In genomic region chr4:97752276-97753010, GRCm38 (mm10) we compare ENCODE assay signal across 8 mouse cellular contexts. TPM values are rescaled to one million over a fixed set of nuclear protein-coding genes. Genes with fewer than 3 reads are reported as not detected.
DNase-seq lines count a peak whose midpoint lies in the region; ATAC-seq and TF ChIP-seq lines count a peak whose summit lies in the region.

No protein-coding gene starts in this region.

- no peak for TF ChIP-seq CTCF in intestine, postnatal 0 days (IDR thresholded peaks at IDR 0.05; ENCODE audit: low read depth)
- no peak for TF ChIP-seq CTCF in midbrain, postnatal 0 days (IDR thresholded peaks at IDR 0.05)

- H3K4me3 ChIP-seq in kidney, embryonic 14.5 days (ENCODE audit: low read length), result peak overlapping the region; percentile 40
- H3K4me3 ChIP-seq in forebrain, embryonic 10.5 days, result peak overlapping the region; percentile 55
- H3K4me3 ChIP-seq in intestine, postnatal 0 days (ENCODE audit: low read depth, low read length), result peak overlapping the region; percentile 40
- peak overlapping the region; percentile 37 for H3K4me3 ChIP-seq in midbrain, postnatal 0 days (ENCODE audit: low read depth, low read length)

- no peak for DNase-seq in kidney, adult 11 months
- no peak for DNase-seq in forebrain, embryonic 10.5 days (ENCODE audit: extremely low spot score, low spot score)
- no peak for DNase-seq in midbrain, postnatal 0 days (ENCODE audit: low spot score)
- DNase-seq in spleen, postnatal 14 days (ENCODE audit: low spot score in 2 of 2), result no peak
- no peak for DNase-seq in left cerebral cortex, adult 8-10 months (ENCODE audit: low spot score in 2 of 2)

- peak overlapping the region; percentile 78 for H3K4me2 ChIP-seq in kidney, embryonic 14.5 days (replicated peaks; ENCODE audit: low read depth, low read length)
- H3K4me2 ChIP-seq in intestine, postnatal 0 days (replicated peaks; ENCODE audit: low read depth), result peak overlapping the region; percentile 81
- H3K4me2 ChIP-seq in midbrain, postnatal 0 days (ENCODE audit: low read depth, low read length, poor library complexity, severe bottlenecking), result peak overlapping the region; percentile 72

- H3K27ac ChIP-seq in kidney, embryonic 14.5 days (ENCODE audit: low read depth, low read length), result no peak overlapping the region; the same call in 1 of the 2 replicates
- H3K27ac ChIP-seq in forebrain, embryonic 10.5 days, result peak overlapping the region; percentile 84; the same call in 1 of the 2 replicates
- H3K27ac ChIP-seq in intestine, postnatal 0 days (ENCODE audit: low read depth, low read length), result peak overlapping the region; percentile 58; the same call in 1 of the 2 replicates
- peak overlapping the region; percentile 60 for H3K27ac ChIP-seq in midbrain, postnatal 0 days (ENCODE audit: low read depth, low read length)

- 0 out of 2 replicates have a peak, but pooled peaks cover 5% of the 10 kb centered on the region for H3K4me1 ChIP-seq in kidney, embryonic 14.5 days (ENCODE audit: control insufficient read depth, insufficient read depth, low read length)
- H3K4me1 ChIP-seq in forebrain, embryonic 10.5 days, result peaks cover 48% of the 10 kb centered on the region
- 0 out of 2 replicates have a peak, but pooled peaks cover 2% of the 10 kb centered on the region for H3K4me1 ChIP-seq in intestine, postnatal 0 days (replicated peaks; ENCODE audit: control insufficient read depth, insufficient read depth, low read length)
- 0 out of 2 replicates have a peak, but pooled peaks cover 8% of the 10 kb centered on the region for H3K4me1 ChIP-seq in midbrain, postnatal 0 days (ENCODE audit: insufficient read depth, low read length)

- 32% methylated on average over 5 of the region's 5 CpGs for WGBS in kidney, embryonic 14.5 days
- 8% methylated on average over 5 of the region's 5 CpGs for WGBS in forebrain, embryonic 10.5 days
- 37% methylated on average over 5 of the region's 5 CpGs for WGBS in intestine, postnatal 0 days
- 30% methylated on average over 5 of the region's 5 CpGs for WGBS in midbrain, postnatal 0 days

- H3K9ac ChIP-seq in kidney, embryonic 14.5 days (ENCODE audit: low read depth, low read length), result peak overlapping the region; percentile 40; the same call in 1 of the 2 replicates
- H3K9ac ChIP-seq in intestine, postnatal 0 days (ENCODE audit: low read depth, low read length), result peak overlapping the region; percentile 41
- no peak overlapping the region for H3K9ac ChIP-seq in midbrain, postnatal 0 days (replicated peaks; ENCODE audit: low read length, poor library complexity, severe bottlenecking)

- H3K27me3 ChIP-seq in kidney, embryonic 14.5 days (ENCODE audit: control insufficient read depth, insufficient read depth, low read length), result peaks cover 37% of the 10 kb centered on the region
- H3K27me3 ChIP-seq in forebrain, embryonic 10.5 days (ENCODE audit: poor library complexity, severe bottlenecking), result peaks cover 97% of the 10 kb centered on the region
- peaks cover 14% of the 10 kb centered on the region for H3K27me3 ChIP-seq in intestine, postnatal 0 days (replicated peaks; ENCODE audit: control insufficient read depth, insufficient read depth, low read length)
- H3K27me3 ChIP-seq in midbrain, postnatal 0 days (ENCODE audit: insufficient read depth, low read length), result peaks cover 44% of the 10 kb centered on the region

- H3K9me3 ChIP-seq in kidney, embryonic 14.5 days (ENCODE audit: control insufficient read depth, low read length), result no peaks in the 10 kb centered on the region
- no peaks in the 10 kb centered on the region for H3K9me3 ChIP-seq in forebrain, embryonic 10.5 days
- H3K9me3 ChIP-seq in intestine, postnatal 0 days (ENCODE audit: control insufficient read depth), result no peaks in the 10 kb centered on the region
- no peaks in the 10 kb centered on the region for H3K9me3 ChIP-seq in midbrain, postnatal 0 days (ENCODE audit: low read length)

- H3K36me3 ChIP-seq in kidney, embryonic 14.5 days (ENCODE audit: control insufficient read depth, insufficient read depth, low read length), result no peaks in the 10 kb centered on the region
- no peaks in the 10 kb centered on the region for H3K36me3 ChIP-seq in forebrain, embryonic 10.5 days (replicated peaks)
- no peaks in the 10 kb centered on the region for H3K36me3 ChIP-seq in intestine, postnatal 0 days (ENCODE audit: control insufficient read depth, insufficient read depth)
- H3K36me3 ChIP-seq in midbrain, postnatal 0 days (ENCODE audit: insufficient read depth, low read length), result no peaks in the 10 kb centered on the region

- no peak for ATAC-seq in kidney, embryonic 14.5 days (ENCODE audit: low FRiP score, low TSS enrichment)
- ATAC-seq in intestine, postnatal 0 days, result no peak
- ATAC-seq in midbrain, postnatal 0 days (ENCODE audit: low FRiP score), result no peak
- ATAC-seq in erythroid progenitor cell, adult 5-6 weeks (replicated peaks; ENCODE audit: low FRiP score, poor library complexity, severe bottlenecking), result no peak

RNA-seq across cellular contexts. Expression of gene Nfia, which starts 20.1 kb away (rescaled TPM):
- 25.9 and 32.1 TPM in 2 replicates for polyA plus RNA-seq in kidney, embryonic 14.5 days (2014; fragmentation: Nextera tagmentation; extraction: Ambion mirVana)
- 10.9 and 17.6 TPM in 2 replicates for polyA plus RNA-seq in forebrain, embryonic 10.5 days (2016; fragmentation: Nextera tagmentation; extraction: Ambion mirVana)
- polyA plus RNA-seq in intestine, postnatal 0 days (2015; fragmentation: Nextera tagmentation; extraction: Ambion mirVana), result 15.9 and 18.4 TPM in 2 replicates
- 45.9 and 51.7 TPM in 2 replicates for total RNA-seq in midbrain, postnatal 0 days (2014; rRNA removed)
- polyA plus RNA-seq in midbrain, postnatal 0 days (2015; fragmentation: Nextera tagmentation; extraction: Ambion mirVana), result 29.9 and 35.7 TPM in 2 replicates
- total RNA-seq in erythroid progenitor cell, adult 5-6 weeks (2015; ENCODE audit: low replicate concordance), result 21.8 and 54.4 TPM in 2 replicates
- total RNA-seq in erythroid progenitor cell, adult 5-6 weeks (2017; ENCODE audit: low replicate concordance), result 2.2 and 2.7 TPM in 2 replicates
- total RNA-seq in left cerebral cortex, adult 8-10 months (2022), result 10 to 100 TPM; 55.9 to 77.3 (median 71.0) TPM

RNA-seq across cellular contexts. Expression of gene E130114P18Rik, which starts 25.4 kb away (rescaled TPM):
- 0.35 and 0.71 TPM in 2 replicates for polyA plus RNA-seq in kidney, embryonic 14.5 days (2014; fragmentation: Nextera tagmentation; extraction: Ambion mirVana)
- polyA plus RNA-seq in forebrain, embryonic 10.5 days (2016; fragmentation: Nextera tagmentation; extraction: Ambion mirVana), result 14.3 and 21.3 TPM in 2 replicates
- polyA plus RNA-seq in intestine, postnatal 0 days (2015; fragmentation: Nextera tagmentation; extraction: Ambion mirVana), result 1.3 and 1.6 TPM in 2 replicates
- 8.4 and 13.5 TPM in 2 replicates for total RNA-seq in midbrain, postnatal 0 days (2014; rRNA removed)
- polyA plus RNA-seq in midbrain, postnatal 0 days (2015; fragmentation: Nextera tagmentation; extraction: Ambion mirVana), result 13.7 and 16.2 TPM in 2 replicates
- not detected in 2 replicates for total RNA-seq in erythroid progenitor cell, adult 5-6 weeks (2015; ENCODE audit: low replicate concordance)
- total RNA-seq in erythroid progenitor cell, adult 5-6 weeks (2017; ENCODE audit: low replicate concordance), result not detected in 2 replicates
- total RNA-seq in left cerebral cortex, adult 8-10 months (2022), result 1 to 10 TPM; 5.0 to 8.3 (median 6.2) TPM
